Mouse (Mus musculus) ovary, postnatal 14 days (tissue): ENCODE results near the gene Gm17402.

ENCODE experiments used
- DNase-seq: peaks from one replicate; pipeline ENCODE4 v3.0.0; 2022; ENCODE audit warnings: low spot score

Gm17402 gene

DNA sequence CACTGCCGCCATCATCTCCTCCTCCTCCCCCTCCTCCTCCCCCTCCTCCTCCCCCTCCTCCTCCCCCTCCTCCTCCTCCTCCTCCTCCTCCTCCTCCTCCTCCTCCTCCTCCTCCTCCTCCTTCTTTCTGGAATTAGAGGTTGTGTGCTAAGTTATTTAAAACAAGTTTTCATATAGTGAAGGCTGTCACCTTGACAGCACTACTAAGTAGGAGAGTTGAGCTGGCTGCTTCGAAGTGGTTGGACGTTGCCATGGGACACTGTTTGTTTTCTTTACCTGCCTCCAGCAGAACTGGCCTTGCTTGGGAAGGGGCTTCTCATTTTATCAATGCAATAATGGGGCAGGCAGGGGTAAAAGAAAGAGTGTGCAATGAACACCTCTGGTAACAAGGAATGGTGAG is at the start of gene Gm17402:
Gm17402 (minus strand) TSS at position 101 of the 400 bp plus-strand sequence.
- no peak for DNase-seq

DNA sequence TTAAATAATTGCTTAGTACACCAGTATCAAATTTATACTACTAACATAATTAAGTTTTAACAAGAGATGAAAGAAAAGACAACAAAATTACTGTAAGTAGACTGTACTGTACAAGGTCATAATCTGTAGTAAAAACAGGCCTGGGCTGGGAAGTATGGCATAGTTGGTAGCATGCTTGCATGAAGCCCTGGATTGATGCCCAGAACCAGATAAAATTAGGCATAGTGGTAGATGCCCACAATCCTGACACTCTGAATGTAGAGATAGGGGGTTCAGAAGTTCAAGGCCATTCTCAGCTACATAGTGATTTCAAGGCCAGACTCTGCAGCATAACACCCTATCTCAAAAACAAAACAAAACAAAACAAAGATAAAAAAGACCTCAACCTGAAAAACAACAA is 3.3 kb upstream of the Gm17402 start:
- DNase-seq: no peak

DNA sequence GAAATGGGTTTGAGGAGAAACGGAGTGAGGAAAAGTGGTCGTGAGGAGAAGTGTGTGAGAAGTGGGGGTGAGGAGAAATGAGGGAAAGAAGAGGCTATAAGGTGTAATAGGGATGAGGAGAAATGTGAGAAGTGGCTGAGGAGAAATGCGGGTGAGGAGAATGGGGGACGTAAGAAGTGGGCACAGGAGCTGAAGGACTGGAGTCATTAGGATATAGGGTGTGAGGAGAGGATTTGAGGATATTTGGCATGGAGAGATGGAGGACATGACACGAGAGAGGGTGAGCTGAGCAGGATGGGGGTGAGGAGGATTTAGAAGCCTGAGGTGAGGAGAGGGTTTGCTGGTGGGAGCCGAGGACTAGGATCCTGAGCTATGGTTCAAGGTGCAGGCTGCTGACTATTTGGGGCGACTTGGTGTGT is 594 bp downstream of the Gm17402 start:
- DNase-seq: no peak

DNA sequence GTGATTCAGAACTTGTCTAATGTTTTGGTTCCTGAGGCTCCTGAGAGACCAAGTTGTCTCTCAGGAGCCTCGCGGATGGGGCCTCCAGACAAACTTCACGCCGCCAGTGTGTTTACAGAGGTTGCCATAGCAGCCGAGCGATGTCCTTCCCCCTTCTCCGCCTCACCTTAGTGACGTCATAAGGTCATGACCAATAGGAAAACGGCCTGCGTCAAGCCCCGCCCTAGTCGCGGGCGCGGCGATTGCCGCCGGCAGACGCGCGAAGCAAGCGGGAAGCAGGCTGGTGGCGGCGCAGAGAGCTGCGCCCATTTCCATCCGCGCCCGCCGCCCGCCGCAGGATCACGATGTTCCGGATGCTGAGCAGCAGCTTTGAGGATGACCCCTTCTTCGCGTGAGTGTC is 1.1 kb downstream of the Gm17402 start, which contains the start of gene Mlf1:
Mlf1 (plus strand) TSS at position 226 of the 400 bp plus-strand sequence.
- DNase-seq: peak; percentile 86

DNA sequence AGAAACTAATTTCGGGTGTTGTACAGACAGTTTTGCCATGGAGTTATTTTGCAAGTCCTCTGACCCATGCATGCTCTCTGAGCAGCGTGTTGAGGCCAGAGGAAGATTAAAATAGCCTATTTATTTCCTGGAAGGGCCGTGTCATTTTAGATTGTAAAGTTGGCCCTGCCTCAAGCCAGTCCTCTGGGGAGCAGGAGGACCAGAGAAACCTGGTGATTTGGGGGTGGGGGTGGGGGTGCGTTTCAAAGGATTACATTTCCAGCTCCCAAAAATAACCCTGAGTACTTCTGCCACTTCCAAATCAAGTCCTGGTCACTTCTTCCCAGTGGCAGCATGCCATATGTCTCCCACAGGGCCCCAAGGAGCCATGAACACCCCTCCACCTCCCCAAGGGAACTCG is 2.2 kb downstream of the Gm17402 start:
- DNase-seq: no peak

DNA sequence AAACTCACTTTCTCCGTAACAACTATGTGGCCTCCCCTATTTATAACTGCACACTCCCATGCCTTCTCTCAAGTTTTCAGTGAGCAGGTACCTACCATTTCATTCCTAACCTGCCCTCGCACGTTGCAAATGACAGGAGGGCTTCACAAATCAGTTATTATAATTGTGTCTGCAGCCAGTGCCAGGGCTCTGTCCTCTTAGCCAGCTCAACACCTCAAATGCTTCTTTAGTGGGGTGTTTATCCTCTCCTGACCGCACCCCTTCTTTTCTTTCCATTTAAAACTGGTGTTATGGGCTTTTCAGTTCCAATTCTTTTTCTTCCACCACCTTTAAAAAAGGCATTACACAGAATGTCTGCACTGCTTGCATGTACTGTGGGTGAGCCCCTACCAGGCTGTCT is 2.8 kb downstream of the Gm17402 start:
- DNase-seq: no peak

DNA sequence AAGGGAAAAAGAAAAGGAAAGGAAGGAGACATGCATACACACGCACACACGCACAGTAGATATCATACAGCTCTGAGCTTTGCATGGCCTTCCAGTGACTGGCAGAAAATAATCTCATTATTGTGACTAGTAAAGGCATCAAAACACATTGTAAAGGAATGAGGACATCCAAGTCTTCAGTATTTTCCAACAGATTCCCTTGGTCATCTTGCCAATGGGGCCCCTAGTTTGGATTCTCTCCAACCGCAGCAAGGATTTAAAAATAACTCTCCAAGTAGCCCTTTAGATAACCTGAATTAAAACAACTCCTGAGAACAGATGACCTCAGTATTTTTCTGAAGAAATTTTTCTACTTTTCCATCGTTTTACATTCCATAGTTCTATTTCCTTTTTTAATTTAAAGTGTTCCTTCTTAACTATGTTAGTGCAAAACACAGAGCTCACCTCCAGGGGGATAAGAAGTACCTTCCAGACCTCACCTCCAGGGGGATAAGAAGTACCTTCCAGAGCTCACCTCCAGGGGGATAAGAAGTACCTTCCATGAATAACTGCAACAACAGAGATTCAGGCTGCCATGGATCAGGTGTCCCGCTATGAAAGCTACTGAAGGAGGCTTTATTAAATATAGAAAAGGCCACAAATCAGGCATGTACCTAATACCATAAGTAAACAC is 5.4 kb downstream of the Gm17402 start:
- no peak for DNase-seq

DNA sequence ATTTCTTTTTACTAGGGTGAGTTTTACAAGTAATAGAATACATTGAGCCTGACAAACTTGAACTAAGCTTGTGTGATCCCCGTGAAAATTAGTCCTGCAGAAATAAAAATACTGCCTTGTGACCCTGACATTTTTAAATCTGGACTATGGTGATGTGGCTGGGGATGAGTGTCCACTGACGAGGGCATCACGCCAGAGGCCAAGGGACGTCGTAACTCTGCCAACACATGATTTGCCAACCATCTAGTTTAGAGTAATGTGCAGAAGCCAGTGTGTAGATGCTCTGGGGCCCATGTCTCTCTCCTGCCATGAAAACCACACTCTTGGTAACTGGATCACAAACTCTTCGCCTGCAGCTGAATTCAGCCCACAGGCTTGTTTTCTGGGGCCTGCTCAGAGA is 7.5 kb downstream of the Gm17402 start:
- DNase-seq: no peak

DNA sequence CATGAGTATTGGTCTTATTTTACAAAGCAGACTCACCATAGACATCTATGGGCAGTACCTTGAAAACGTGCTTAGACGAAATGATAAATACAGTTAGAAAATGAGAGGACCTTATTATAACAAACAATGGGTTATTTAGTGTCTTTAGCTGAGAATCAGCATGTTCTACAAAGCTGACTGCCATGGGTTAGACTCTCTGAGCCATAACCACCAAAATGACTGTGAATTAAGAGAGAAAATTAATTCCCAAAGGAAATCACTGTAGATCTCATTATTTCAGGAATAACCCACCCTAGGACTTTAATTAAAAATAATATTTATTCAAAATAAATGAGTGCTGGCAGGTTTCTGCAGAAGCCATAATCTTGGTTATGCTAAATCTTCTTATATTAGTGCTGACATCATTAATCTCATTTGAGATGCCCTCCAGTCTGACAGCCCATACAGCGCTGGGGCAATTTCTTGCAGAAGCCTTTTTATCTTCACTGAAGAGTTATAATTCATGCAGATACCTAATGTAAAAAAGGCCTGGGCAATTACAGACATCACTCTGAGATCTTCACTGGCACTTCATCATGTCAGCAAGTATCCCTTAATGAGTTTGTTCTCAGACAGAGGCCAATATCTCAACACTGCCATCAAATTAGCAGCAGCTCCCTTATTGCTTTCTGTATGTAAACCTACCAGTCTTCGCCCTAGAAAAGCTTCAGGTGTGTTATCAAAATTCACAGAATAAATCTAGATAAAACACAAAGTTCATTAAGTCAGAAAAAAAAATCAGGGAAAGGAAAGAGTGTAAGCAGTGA is 8.7 kb downstream of the Gm17402 start:
- no peak for DNase-seq

DNA sequence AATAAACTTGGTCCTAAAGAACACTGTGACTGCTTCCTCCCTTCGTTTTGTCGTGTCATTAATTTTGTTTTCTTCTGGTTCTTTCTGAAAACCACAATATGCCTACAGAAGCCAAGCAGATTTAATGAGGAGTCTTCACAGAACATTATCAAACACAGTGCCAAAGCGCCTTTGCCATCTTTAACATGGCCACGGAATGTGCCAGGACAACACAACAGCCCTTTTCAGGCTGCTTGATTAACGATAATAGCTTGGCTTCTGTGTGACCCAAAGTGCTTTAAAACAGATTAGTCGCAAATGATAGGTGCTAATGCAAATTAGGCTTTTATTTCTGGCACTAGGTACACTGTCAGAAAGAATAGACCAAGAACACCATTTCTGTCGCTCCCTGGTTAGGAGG is 16.6 kb downstream of the Gm17402 start:
- no peak for DNase-seq

DNA sequence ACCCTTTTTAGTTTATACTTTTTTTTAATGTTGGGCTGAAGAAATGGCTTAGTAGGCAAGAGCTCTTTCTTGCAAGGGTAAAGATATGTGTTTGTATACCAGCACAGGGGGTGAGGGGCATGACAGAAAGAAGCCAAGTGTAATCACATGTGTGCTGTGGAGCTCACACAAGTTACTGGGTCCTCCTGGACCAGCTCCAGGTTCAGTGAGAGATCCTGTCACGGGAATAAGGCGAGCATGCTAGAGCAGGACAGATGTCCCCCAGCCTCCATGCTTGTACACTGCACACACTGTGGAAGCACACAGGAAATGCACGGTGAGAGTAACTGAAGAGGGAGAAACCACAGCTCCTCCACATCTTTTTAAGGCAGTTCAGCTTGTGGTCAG is 22.2 kb downstream of the Gm17402 start:
- DNase-seq: no peak

DNA sequence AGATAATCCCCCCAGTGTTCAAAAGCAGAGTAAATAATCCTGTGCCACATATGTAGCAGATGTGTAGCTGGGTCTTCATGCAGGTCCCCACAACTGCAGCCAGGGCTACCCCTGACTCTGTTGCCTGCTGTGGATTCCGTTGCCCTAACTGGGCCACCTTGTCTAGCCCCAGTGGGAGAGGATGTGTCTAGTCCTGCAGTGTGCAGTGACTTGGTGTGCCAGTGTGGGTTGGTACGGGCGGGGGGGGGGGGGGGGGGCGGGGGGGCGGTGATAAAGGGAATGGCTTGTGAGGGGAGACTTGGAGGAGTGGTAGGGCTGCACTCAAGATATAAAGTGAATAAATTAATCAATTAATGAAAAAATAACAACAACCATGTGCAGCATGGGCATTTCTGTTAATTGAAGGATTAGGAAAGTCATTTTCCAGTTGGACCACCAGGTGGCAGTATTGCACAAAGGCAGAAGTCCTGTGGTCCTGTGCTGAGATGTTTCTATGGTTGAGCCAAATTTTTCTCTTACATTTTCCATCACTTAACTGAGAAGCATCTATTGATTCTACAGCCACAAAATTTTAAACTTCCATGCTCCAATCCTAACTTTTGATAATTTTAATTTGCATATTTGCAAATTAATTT is 22.7 kb downstream of the Gm17402 start:
- peak; percentile 27 for DNase-seq

DNA sequence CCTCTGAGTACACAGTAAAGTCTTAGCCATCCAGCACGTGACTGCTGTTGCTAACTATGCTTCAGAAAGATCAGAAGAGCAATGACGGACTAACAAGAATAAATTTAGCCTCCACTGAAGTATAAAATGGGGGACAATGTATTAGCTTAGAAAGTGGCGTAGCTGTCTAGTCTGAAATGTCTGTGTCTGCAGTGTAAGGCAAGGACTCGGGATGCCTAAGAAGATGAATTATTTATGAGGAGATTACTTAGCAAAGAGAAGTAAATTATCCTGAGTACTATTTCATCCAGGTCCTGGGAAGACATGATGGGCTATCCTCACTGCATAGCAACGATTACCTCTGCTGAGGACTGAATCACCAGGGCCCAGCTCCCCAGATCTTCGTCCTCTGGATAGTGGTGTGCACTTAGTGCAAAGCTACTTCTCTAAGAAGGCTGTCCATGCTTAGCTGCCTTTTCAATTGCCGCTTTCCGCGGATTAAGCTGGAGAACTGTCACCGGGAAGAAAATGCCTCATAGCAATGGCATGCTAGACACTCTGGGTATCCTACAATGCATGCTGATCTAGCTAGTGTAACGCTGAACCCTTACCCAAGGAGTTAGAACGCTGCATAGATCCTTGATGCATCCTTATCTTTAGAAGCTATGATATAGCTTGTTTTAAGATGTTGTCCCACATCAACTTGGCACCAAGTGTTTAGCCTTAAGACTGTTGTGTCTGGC is 23.4 kb downstream of the Gm17402 start:
- DNase-seq: no peak

DNA sequence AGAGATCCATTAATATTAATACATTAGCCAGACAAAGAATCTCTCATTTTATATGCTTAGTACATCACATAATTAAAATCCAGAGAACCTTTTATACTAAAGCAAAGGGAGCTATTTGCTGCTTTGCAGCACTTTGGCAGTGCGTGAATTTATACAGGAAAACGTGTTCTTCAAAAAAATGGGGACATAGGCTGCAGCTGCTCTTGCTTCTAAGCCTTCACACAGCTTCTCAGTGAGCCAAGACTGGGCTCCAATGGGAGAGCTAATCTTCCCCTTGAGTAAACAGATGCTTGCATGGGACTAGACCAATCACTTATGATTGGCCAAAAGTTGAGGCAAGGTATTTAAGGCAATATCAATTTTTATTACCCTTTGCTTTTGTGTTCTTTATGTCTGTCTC is 28.3 kb downstream of the Gm17402 start:
- DNase-seq: no peak

DNA sequence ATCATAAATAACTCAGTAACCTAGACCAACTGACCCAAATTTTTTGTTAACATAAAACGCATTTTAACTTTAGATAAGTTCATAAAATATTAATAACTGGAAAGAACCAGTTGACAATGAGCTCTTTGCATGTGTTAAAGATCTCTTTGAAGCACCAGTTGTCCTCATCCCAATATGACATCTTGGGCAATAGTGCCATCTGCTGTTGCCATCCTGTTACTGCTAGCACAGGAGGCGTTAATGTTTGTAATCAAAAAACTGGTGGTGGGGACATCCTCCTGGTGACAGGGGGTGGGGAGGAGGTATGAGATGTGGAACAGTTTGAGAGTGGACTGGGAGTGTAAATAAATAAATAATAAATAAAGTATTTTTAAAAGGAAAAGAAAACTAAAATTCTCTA is 30.4 kb downstream of the Gm17402 start:
- peak; percentile 41 for DNase-seq

DNA sequence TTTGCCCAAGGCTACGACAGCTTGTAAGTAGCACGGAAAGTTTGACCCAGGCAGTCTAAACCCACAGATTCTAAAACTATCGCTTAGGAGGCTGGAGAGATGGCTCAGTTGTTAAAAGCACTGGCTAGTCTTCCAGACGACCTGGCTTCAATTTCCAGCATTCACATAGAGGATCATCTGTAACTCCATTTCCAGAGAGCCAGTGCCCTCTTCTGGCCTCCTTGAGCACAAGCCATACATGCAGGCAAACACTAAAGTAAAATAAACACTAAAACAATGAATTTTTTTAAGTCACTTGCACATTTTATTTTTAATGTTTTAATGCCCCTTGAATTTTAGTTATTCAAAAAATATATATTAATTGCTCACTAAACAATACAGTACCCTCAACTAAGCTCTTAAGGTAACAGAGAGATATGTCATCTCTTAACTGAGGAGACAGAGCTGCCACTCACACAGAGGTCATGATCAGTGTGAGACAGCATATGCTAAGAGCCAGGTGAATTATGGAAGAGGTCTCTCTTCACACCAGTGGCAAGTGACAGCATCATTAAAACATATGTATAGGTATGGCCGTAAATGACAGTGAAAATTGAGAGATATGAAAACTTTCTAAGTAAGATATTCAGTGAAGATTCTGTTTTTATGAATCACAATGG is 31.8 kb downstream of the Gm17402 start:
- DNase-seq: no peak

DNA sequence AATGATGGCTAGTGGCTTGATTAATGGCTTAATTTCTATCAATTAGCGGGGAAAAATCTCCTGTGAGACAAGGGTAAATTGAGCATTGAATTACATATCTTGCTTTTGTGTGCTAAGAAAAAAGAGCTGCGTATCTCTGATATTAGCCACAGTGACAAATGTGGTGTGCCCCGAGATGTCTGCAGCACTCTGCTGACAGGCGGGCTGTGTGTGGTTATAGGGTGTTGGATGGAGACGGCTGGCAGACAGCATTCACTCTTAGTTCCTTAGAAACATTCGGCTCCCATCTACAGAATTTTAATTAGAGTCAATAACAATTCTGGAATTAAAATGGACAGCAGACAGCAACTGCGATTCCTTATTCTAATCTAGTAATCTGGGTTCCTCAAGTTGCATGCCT is 34.0 kb downstream of the Gm17402 start:
- DNase-seq: no peak

DNA sequence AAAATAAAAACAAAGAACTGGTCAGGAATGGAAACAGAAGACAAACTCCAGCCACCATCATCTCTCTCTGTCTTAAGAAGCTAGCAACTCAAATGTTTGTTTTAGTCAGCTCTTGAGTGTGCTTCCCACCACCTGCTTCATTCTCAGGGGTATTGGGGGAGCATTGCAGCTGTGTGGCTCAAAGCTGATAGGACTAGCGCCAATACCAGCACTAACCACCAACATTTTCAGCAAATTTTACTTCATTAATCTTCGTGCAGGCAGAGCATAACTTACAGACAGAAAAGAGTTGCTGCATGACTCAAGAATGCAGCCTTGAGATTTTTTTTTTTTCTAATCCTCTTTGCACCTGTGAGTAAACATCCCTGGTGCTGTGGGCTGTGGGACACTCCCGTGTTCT is 35.4 kb downstream of the Gm17402 start:
- no peak for DNase-seq

DNA sequence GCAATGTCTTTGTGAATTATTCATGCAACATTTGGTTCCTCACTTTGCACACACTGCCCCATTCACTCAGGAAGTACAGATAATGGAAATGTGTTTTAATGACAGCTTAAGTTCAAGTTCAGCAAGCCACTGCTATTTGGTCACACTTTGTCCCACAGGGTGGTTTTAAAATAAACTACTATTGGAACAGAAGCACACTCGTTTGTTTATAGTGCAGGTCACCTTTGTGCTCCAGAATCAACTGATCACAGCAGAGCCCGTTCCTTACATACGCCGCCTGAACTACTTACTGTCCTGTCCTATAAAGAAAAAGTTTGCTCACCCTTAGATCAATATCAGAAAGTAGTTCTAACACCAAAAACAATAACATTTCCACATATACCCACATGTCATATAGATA is 52.5 kb downstream of the Gm17402 start:
- DNase-seq: no peak
